Mouse (Mus musculus): ENCODE measurements around the gene Tuba8. TPM values are rescaled to one million over a fixed set of nuclear protein-coding genes. Genes with fewer than 3 reads are reported as not detected.
A peak's percentile ranks its signal among the peaks of the same experiment; 100 is the strongest.

Tuba8 gene
- total RNA-seq (2021): 1 to 10 TPM; 6.3 to 7.8 TPM
- long read RNA-seq, transcript Tuba8-201 (5 exons, 2,263 nt): major isoform, 13 of 15 reads
- long read RNA-seq, partial matches to known transcripts: 0 of 15 reads
- long read RNA-seq, other reads (novel, unspliced or antisense): 2 of 15 reads

GRCm38 (mm10) chr6:121210149-121210925, at the start of gene Tuba8:
Tuba8 (plus strand) TSS chr6:121210696.
- peak; percentile 45 to 47 for DNase-seq (ENCODE audit: low spot score in 2 of 2)

- no peak for DNase-seq (ENCODE audit: low spot score in 2 of 2)
Measured at GRCm38 (mm10) chr6:121162616-121163015, 47.9 kb upstream of the Tuba8 start.

- DNase-seq (ENCODE audit: low spot score in 2 of 2): no peak
Measured at GRCm38 (mm10) chr6:121166098-121166552, 44.4 kb upstream of the Tuba8 start.

GRCm38 (mm10) chr6:121167381-121167975, 43.0 kb upstream of the Tuba8 start:
- DNase-seq (ENCODE audit: low spot score in 2 of 2): no peak

- DNase-seq (ENCODE audit: low spot score in 2 of 2): no peak
Measured at GRCm38 (mm10) chr6:121171102-121171501, 39.4 kb upstream of the Tuba8 start.

- no peak for DNase-seq (ENCODE audit: low spot score in 2 of 2)
Measured at GRCm38 (mm10) chr6:121173471-121173870, 37.0 kb upstream of the Tuba8 start.

DNA sequence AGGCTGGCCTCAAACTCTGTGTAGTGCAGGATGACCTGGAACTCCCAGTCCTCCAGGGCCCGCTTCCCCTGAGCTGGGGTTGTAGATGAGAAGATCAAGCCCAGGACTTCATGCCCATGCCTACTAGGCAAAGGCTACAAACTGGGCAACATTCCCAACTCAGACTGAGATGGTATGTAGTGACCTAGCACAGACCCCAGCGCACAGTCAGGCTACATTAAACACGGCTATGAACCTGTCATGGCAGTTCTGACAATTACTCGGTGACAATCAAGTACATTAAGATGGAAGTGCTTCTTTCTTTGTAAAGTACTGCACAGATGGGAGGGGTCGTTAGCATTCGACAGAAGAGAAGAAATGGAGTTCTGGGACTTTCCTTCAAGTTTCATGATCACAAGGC, 35.7 kb upstream of the Tuba8 start:
- no peak for DNase-seq (ENCODE audit: low spot score in 2 of 2)

DNA sequence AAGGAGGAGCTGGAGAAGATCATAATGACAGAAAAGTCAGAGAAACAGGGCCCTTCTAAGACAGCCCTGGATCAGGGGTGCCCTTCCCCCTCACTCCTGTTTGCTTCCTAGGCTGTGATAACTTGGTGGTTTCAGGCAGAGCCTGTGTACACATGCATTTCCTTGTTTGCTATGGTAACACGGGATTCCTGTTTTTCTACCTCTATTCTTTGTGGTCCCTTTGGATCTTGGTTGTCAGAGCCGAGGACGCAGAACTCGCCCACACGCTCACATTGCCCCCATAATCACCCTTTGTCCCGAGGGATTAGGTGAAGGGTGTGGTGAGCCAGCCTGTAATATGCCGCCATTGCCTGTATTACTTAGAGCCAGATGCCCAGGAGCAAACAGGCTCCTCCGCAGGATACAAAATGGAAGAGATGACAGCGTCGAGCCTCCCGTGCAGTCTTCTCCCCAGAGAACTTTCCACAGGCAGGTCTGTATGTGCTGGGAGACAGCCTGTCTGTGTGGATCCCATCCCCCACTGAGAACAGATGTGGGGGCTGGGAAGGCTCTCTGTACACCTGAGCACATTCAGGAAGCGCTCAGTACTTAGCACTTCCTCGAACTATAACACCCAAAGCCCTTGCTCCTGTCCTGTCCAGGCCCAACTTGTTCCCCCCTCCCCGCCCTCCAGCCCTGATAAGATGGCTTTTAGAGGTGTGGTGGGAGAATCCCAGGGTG, 34.3 kb upstream of the Tuba8 start:
- no peak for DNase-seq (ENCODE audit: low spot score in 2 of 2)

DNA sequence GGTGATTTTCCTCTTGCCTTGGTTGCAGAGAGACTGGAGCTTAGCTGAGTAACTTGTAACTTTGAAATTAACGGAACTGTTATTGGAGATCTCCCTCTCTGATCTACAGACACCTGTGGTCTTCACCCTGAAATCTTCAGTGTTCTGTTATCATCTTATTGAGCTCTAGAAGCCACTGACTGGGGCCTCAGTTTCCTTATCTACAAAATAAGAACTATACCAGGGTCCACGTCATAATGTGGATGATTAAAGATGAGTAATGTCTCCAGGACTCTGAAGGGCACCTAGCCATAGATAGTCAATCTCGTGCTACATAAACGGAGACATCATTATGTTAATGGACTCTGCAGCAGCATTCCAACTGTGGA, 33.8 kb upstream of the Tuba8 start:
- no peak for DNase-seq (ENCODE audit: low spot score in 2 of 2)

- no peak for DNase-seq (ENCODE audit: low spot score in 2 of 2)
Measured at GRCm38 (mm10) chr6:121177118-121177708, 33.3 kb upstream of the Tuba8 start.

DNA sequence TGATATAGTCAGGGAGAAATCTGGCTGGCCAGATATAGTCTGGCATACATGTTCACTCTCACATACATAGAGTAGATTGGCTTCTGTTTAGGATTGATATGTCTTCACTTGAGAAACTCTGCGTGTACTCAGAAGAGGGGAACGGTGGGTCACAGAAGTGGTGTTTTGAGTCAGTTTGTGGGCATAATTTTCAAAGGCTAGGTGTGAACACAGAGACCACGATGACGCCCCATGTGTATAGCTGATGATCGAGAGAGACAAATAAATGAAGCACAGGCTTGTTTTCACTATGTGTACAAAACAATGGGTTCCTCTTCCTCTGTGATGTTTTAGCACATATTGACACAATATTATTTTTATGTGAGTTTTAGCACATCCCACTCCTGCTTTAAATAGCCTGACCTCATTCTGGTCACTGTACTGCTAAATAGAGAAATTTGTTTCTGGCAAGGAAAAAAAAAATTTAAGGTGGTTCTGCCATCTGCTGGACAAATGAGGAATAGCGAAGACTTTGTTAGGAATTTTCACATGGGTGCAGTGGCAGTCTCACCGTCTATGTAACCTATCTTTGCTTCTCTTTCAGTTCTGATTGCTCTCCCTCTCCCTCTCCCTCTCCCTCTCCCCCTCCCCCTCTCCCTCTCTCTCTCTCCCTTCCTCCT, 31.7 kb upstream of the Tuba8 start:
- DNase-seq (ENCODE audit: low spot score in 2 of 2): peak; percentile 42 to 90

- DNase-seq (ENCODE audit: low spot score in 2 of 2): no peak
Measured at GRCm38 (mm10) chr6:121179846-121180245, 30.6 kb upstream of the Tuba8 start.

- DNase-seq (ENCODE audit: low spot score in 2 of 2): peak; percentile 90 to 94
Measured at GRCm38 (mm10) chr6:121183414-121184173, 26.9 kb upstream of the Tuba8 start, which contains the start of gene Pex26. Pex26 (plus strand) TSS chr6:121183667.

- DNase-seq (ENCODE audit: low spot score in 2 of 2): peak in 1 of 2 experiments; percentile 59
Measured at GRCm38 (mm10) chr6:121184198-121185140, 26.0 kb upstream of the Tuba8 start.

DNA sequence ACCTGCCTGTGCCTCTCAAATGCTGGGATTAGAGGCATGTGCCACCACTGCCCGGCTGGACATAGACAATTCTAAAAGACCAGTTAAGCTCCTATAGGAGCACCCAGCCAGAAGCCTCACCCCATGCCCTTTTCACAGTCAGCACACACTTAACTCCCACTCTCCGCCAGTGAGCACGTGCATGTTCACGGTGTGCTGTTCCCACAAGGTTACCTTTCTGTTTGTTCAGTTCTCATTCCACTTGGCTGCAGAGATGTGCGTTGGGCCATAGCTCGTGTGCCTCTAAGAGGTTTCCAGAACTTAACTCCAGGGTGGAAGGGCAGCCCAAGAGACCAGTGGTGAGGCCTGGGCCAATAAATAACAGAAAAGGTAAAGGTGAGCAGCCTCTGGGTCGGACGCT, 25.3 kb upstream of the Tuba8 start:
- DNase-seq (ENCODE audit: low spot score in 2 of 2): no peak

DNA sequence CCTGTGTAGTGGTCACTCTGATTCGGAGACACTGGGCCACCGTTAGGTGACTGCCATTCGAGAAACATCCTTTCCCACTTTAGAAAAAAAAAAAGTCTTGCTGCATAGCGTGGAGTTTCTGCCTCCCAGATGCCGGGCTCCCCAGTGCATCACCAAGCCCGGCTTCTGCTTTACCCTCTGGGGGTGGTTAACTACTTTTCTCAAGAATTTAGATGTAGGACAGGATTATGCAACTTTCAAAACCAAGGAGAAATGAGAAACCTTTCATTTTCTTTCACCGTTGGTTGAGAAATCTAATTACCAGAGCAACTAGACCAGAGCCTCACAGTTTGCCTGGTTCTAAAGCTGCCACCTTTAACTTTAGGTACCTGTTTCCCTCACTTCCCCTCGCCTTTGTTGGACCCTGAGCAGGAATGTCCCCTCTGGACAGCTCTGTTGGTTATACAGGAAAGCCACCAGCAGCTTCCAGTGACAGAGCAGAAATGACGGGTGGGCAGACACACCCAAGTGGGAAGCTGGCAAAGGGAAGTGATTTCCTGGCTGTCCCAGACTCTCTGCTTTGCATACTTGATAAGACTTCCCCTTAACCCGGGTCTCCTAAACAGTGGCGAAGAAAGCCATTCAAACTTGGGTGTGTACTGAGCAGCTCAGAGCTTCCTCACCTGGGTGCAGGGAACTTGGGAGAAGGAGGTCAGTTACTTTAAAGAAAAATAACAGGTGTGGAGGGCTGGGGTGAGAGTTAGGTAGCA, 19.1 kb upstream of the Tuba8 start:
- DNase-seq (ENCODE audit: low spot score in 2 of 2): no peak

- no peak for DNase-seq (ENCODE audit: low spot score in 2 of 2)
Measured at GRCm38 (mm10) chr6:121194061-121194955, 16.2 kb upstream of the Tuba8 start.
